Mouse (Mus musculus) myocyte (in vitro differentiated cells): Measurements from ENCODE around the gene Ufm1. TPM values are rescaled to one million over a fixed set of nuclear protein-coding genes. Genes with fewer than 3 reads are reported as not detected.
A peak's percentile ranks its signal among the peaks of the same experiment; 100 is the strongest.

Experiments used
- H3K27me3 ChIP-seq: one replicate; pipeline ENCODE4 v1.6.1; 2011; ENCODE audit not compliant: control insufficient read depth, insufficient read depth, insufficient read length
- H3K36me3 ChIP-seq: one replicate; pipeline ENCODE4 v1.6.1; 2011; ENCODE audit not compliant: control insufficient read depth, insufficient read depth
- H3K4me2 ChIP-seq: one replicate; pipeline ENCODE4 v1.6.1; 2011; ENCODE audit warnings: low read depth, control low read depth
- H3K4me3 ChIP-seq: one replicate; pipeline ENCODE4 v1.5.1; 2011; ENCODE audit warnings: mild to moderate bottlenecking, control low read depth, moderate library complexity
- H3K79me2 ChIP-seq: one replicate; pipeline ENCODE4 v1.6.1; 2011; ENCODE audit not compliant: control insufficient read depth, insufficient read depth
- H3ac ChIP-seq: one replicate; pipeline ENCODE4 v1.6.1; 2011; ENCODE audit not compliant: control insufficient read depth, insufficient read length
- CEBPB ChIP-seq: IDR thresholded peaks from 2 replicates; pipeline ENCODE4 v1.6.1; 2011; ENCODE audit warnings: mild to moderate bottlenecking, moderate library complexity; ENCODE audit not compliant: poor library complexity, insufficient read depth, severe bottlenecking
- E2F4 ChIP-seq: IDR thresholded peaks from one replicate; pipeline ENCODE4 v1.6.1; 2011; ENCODE audit warnings: mild to moderate bottlenecking, control low read depth, moderate library complexity; ENCODE audit not compliant: insufficient read depth
- MAX ChIP-seq: IDR thresholded peaks from one replicate; pipeline ENCODE4 v1.6.1; 2011; ENCODE audit warnings: low read depth, mild to moderate bottlenecking, control low read depth
- MYOD1 ChIP-seq, 3 experiments: IDR thresholded peaks; one replicate each; pipeline ENCODE4 v1.6.1; 2011; ENCODE audit warnings: control low read depth in 2 of 3, low read depth in 2 of 3, mild to moderate bottlenecking in 2 of 3, moderate library complexity in 1 of 3; ENCODE audit not compliant: insufficient read length in 2 of 3, control insufficient read depth in 1 of 3
- MYOG ChIP-seq, 3 experiments: IDR thresholded peaks; one replicate each; pipeline ENCODE4 v1.6.1; 2011; ENCODE audit warnings: control low read depth in 2 of 3, low read depth in 2 of 3, mild to moderate bottlenecking in 2 of 3; ENCODE audit not compliant: insufficient read length in 2 of 3, control insufficient read depth in 1 of 3, insufficient read depth in 1 of 3
- POLR2A ChIP-seq: IDR thresholded peaks from one replicate; pipeline ENCODE4 v1.6.1; 2011; ENCODE audit warnings: low read depth, mild to moderate bottlenecking, control low read depth, moderate library complexity; ENCODE audit not compliant: insufficient read length
- POLR2AphosphoS2 ChIP-seq: IDR thresholded peaks from one replicate; pipeline ENCODE4 v1.6.1; 2011; ENCODE audit warnings: low read depth, control low read depth; ENCODE audit not compliant: insufficient read length
- REST ChIP-seq: IDR thresholded peaks from one replicate; pipeline ENCODE4 v1.6.1; 2011; ENCODE audit warnings: mild to moderate bottlenecking, control low read depth, moderate library complexity; ENCODE audit not compliant: insufficient read depth, insufficient read length
- SRF ChIP-seq: IDR thresholded peaks from one replicate; pipeline ENCODE4 v1.6.1; 2011; ENCODE audit warnings: low read depth; ENCODE audit not compliant: control insufficient read depth, insufficient read length
- TCF12 ChIP-seq: IDR thresholded peaks from one replicate; pipeline ENCODE4 v1.6.1; 2011; ENCODE audit warnings: mild to moderate bottlenecking, control low read depth; ENCODE audit not compliant: poor library complexity, insufficient read depth, severe bottlenecking
- TCF3 ChIP-seq: IDR thresholded peaks from one replicate; pipeline ENCODE4 v1.6.1; 2011; ENCODE audit warnings: low read depth, control low read depth; ENCODE audit not compliant: insufficient read length
- USF1 ChIP-seq: IDR thresholded peaks from one replicate; pipeline ENCODE4 v1.6.1; 2011; ENCODE audit warnings: low read depth, mild to moderate bottlenecking, control low read depth, moderate library complexity
- polyA plus RNA-seq: library from polyadenylated mRNA; unstranded; fragments of >200 nt; fragmentation: generic; extraction: Trizol; gene quantifications from one replicate; pipeline ENCODE4 v1.2.1, GENCODE M21; 2012; ENCODE audit warnings: missing spikeins

Ufm1 gene
- polyA plus RNA-seq, 1 experiment, result 60.1 TPM

DNA sequence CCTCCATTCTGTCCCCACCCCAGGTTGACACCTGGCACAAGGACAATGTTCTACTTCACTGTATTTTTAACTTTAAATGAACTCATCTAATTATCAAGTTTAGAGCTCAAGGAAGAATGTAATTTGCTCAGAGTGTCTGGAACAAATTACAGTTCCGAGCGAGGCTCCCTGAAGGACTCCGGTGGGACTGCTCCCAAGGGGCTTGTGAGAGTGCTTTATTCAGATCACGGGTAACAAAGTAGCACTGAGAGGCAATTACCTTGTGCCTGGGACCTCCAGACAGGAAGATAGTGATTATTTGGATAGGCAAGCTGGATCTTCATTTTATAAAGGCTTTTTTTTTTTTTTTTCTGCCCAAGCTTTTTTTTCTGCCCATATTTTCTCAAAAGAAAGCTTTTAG, 15.9 kb downstream of the Ufm1 start:
- TF ChIP-seq TCF12 (no peak), MAX (no peak), CEBPB (no peak), E2F4 (no peak), REST (no peak), SRF (no peak), USF1 (no peak), MYOG (IDR thresholded peaks at IDR 0.05; ENCODE audit: control insufficient read depth in 1 of 3, insufficient read depth in 1 of 3, insufficient read length in 2 of 3, low read depth in 2 of 3) (no peak)
- Histone ChIP-seq H3ac (no peak overlapping the region), H3K4me3 (no peak overlapping the region), H3K36me3 (no peaks in the 10 kb centered on the region), H3K27me3 (no peaks in the 10 kb centered on the region), H3K79me2 (no peaks in the 10 kb centered on the region), H3K4me2 (no peak overlapping the region)

DNA sequence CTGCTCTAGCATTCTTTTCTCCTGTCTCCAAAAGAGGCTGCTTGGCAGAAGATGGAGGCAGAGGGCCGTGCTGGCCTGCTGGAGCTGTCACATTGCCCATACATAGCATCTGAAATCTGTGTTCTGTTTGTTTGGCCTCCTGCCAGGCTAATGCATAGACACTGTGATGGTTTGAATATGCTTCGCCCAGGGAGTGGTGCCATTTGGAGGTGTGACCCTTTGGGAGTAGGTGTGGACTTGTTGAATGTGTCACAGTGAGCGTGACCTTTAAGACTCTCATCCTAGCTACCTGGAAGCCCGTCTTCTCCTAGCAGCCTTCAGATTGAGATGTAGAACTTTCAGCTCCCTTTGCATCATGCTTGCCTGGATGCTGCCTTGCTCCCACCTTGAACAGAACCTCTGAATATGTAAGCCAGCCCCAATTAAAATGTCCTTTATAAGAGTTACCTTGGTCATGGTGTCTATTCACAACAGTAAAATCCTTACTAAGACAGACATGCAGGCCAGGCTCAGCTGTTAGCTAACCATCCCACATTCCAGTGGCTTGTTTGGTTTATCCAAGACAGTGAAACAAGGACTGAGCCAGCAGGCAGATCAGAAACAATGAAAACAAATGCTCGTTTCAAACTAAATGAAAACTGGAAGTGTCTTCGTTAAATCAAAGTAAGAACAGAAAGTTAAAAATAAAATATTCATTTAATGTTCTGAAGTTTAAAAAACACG, 17.3 kb downstream of the Ufm1 start:
- Histone ChIP-seq H3K4me3 (no peak overlapping the region), H3ac (no peak overlapping the region), H3K4me2 (peak overlapping the region; percentile 30), H3K79me2 (no peaks in the 10 kb centered on the region), H3K36me3 (no peaks in the 10 kb centered on the region), H3K27me3 (no peaks in the 10 kb centered on the region)
- no peak for TF ChIP-seq POLR2AphosphoS2
- TF ChIP-seq MYOG (IDR thresholded peaks at IDR 0.05; ENCODE audit: control insufficient read depth in 1 of 3, insufficient read depth in 1 of 3, insufficient read length in 2 of 3, low read depth in 2 of 3), result peak in 1 of 3 experiments; percentile 52
- TF ChIP-seq TCF12, result peak; percentile 39
- TF ChIP-seq CEBPB, result no peak
- TF ChIP-seq MYOD1 (IDR thresholded peaks at IDR 0.05; ENCODE audit: control insufficient read depth in 1 of 3, insufficient read length in 2 of 3, low read depth in 2 of 3), result peak in 2 of 3 experiments; percentile 20 to 52

DNA sequence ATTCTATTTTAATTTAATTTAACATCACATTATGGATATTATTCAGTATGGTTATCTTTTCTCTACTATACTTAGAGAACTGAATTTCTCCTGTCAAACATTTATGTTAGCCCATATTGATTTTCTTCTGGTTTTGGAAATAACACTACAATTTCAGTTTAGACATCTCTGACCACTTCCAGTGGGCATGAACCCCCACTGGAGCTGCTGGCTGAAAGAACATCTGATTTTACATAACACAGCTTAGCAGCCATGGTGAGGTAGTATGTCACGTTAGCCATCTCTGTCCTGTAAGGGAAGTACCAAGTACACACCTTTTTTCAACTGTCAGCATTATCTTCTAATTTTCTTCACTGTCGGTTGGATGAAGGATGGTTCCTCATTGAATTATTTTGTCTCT, 18.8 kb downstream of the Ufm1 start, which contains the start of gene Gm10985:
TSS of gene Gm10985 (plus strand) at position 301 of the 400 bp plus-strand sequence.
- H3ac ChIP-seq, result no peak within 1 kb of the TSS
- no peak within 1 kb of the TSS for H3K4me3 ChIP-seq
- H3K36me3 ChIP-seq, result no peaks in the 10 kb centered on the region
- no peak for TF ChIP-seq E2F4
- TF ChIP-seq TCF3, result no peak
- no peak for TF ChIP-seq POLR2A
- TF ChIP-seq MYOD1 (IDR thresholded peaks at IDR 0.05; ENCODE audit: control insufficient read depth in 1 of 3, insufficient read length in 2 of 3, low read depth in 2 of 3), result no peak
- no peak for TF ChIP-seq TCF12
- TF ChIP-seq SRF, result no peak
- TF ChIP-seq MYOG (IDR thresholded peaks at IDR 0.05; ENCODE audit: control insufficient read depth in 1 of 3, insufficient read depth in 1 of 3, insufficient read length in 2 of 3, low read depth in 2 of 3), result no peak
- no peak for TF ChIP-seq MAX
- no peak for TF ChIP-seq CEBPB
- TF ChIP-seq USF1, result no peak
- no peak for TF ChIP-seq POLR2AphosphoS2
- TF ChIP-seq REST, result no peak
- no peak within 1 kb of the TSS for H3K4me2 ChIP-seq
- no peaks in the 10 kb centered on the region for H3K79me2 ChIP-seq
- no peaks in the 10 kb centered on the region for H3K27me3 ChIP-seq

DNA sequence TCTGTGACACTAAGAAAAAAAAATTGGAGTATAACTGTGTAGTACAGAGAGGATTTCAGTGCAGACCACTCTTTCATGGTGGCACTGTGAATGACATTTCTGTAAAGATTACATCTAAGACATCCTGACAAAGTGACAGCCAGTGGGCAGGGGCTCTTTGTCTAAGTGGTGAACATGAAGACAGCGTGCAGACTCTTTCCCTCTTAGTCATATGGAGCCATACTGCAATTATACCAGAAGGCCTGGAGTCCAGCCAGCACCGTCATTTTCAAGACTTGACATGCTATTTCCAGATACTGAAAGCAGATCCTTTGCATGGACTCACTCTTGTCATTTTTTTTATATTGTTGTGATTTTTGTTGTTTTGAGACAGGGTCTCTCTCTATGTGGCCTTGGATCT, 29.4 kb downstream of the Ufm1 start:
- H3K79me2 ChIP-seq, result no peaks in the 10 kb centered on the region
- peaks cover 6% of the 10 kb centered on the region for H3K27me3 ChIP-seq
- H3K4me2 ChIP-seq, result no peak overlapping the region
- TF ChIP-seq TCF3 (no peak), MYOD1 (IDR thresholded peaks at IDR 0.05; ENCODE audit: control insufficient read depth in 1 of 3, insufficient read length in 2 of 3, low read depth in 2 of 3) (no peak), MYOG (IDR thresholded peaks at IDR 0.05; ENCODE audit: control insufficient read depth in 1 of 3, insufficient read depth in 1 of 3, insufficient read length in 2 of 3, low read depth in 2 of 3) (no peak), POLR2A (no peak), MAX (no peak), USF1 (no peak), E2F4 (no peak), CEBPB (no peak), POLR2AphosphoS2 (no peak), SRF (no peak), REST (no peak)
- H3K4me3 ChIP-seq, result no peak overlapping the region
- no peak overlapping the region for H3ac ChIP-seq
- no peaks in the 10 kb centered on the region for H3K36me3 ChIP-seq
